Mouse (Mus musculus) spleen, postnatal 4 days (tissue): ENCODE measurements around the gene Prdx6.

Experiments
- DNase-seq, 2 experiments: peaks; one replicate each; pipeline ENCODE4 v3.0.0; 2022; ENCODE audit warnings: low spot score in 2 of 2

Prdx6 gene

DNA sequence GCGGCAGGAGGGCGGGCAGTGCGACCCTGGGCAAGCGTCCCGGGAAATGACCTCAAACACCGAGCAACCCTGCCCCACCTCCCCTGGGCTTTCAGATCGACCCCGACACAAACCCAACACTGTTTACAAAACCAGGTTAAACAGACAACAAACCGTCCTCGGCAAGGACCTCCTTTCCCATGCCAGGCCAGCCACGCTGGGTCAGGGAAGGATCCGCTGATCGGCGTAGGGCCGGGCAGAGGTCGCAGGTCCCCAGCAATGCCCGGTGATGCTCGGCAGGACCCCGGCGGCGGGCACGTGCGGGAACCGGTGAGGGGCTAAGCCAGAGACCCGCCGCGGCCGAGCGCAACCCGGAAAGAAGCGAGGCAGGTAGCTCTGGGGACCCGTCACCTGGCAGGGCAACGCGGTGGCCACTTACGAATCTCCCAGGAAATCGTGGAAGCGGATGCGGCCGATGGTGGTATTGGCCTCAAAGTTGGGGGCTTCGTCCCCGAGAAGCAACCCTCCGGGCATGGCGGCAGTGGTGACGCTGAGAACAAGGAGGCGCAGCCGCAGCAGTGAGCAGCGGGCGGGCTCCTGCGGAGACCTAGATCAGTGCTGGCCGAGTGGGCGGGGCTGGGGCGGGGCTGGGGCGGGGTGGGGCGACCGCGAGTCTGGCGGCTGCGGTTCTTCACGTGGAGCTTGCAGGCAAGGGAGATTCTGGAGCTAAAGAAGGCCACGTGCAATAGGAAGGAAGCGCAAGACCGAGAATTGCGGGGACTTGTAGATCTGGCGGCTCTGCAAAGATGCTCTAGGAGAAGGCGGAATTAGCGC is at the start of gene Prdx6:
Prdx6 (minus strand) TSS at position 616 of the 813 bp plus-strand sequence.
- DNase-seq, result peak; percentile 81 to 90

DNA sequence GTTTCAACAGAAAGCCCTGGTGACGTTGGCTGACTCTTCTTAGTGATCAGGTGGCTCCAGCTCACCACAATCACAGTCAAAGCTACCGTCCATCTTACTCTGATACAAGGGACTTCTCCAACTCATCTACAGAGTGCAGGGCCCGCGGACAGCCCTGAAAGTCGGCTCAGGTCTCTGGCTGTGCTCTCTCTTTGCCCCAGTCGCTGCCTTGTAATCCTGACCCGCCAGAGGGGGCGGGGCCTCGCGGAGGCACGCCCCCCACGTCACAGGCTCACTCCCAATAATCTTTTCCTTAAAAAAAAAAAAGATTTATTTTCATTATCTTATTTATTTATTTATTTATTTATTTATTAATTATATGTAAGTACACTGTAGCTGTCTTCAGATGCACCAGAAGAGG is 37.2 kb upstream of the Prdx6 start:
- DNase-seq, result no peak

DNA sequence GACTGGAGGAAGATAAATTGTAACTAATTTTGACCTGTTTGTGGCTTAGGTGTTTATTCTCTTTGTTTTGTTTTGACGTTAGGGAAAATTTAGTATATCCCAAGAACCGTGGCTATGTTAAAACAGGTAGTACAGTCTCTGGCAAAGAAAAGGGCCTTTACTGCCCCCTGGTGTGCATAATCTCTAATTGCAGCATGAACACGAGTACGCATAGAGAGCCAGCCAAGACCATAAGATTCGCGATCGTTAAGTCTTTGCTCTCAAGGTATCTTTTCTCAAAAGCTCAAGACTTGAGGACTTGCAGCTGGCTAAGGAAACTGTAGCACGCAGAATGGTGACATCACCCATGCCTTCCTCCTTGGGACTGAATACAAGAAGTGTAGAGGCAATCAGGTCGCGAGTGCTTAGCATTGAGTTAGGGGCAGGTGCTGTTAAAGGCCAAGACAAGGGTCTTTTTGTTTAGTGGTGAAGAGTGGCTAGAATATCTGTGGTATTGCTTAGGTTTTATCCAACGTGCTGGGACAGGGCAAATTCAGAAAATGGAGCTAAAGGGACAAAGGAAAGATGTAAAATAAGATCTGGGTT is 35.8 kb upstream of the Prdx6 start:
- peak; percentile 66 to 78 for DNase-seq

DNA sequence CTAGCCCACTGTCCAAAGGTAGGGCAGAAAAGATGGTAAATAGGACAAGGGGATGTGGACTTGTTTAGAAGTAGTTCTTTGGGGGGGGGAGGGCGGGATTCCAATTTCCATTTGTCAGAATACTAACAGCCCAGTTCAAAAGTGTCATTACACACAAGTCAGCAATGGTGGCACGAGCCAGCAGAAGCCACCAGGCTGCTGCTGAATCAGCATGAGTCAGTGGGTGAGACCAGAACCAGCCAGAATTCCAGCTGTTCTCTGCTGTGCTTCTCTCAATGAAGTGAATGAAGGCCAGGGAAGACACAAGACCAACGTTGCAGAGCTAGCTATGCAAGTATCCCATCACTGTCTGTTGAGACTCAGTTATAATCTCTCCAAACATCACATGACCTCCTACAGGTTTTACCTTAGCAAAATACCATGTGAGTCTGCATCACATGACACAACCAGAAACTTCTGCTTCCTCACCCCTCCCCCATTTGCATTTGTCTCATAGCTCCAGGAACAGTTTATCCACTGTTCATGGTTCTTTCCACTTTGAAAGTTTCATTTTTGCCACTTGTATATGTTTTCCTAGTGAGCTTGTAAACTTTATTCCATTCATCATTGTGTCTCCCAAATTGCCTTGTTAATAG is 30.2 kb upstream of the Prdx6 start:
- DNase-seq, result no peak

DNA sequence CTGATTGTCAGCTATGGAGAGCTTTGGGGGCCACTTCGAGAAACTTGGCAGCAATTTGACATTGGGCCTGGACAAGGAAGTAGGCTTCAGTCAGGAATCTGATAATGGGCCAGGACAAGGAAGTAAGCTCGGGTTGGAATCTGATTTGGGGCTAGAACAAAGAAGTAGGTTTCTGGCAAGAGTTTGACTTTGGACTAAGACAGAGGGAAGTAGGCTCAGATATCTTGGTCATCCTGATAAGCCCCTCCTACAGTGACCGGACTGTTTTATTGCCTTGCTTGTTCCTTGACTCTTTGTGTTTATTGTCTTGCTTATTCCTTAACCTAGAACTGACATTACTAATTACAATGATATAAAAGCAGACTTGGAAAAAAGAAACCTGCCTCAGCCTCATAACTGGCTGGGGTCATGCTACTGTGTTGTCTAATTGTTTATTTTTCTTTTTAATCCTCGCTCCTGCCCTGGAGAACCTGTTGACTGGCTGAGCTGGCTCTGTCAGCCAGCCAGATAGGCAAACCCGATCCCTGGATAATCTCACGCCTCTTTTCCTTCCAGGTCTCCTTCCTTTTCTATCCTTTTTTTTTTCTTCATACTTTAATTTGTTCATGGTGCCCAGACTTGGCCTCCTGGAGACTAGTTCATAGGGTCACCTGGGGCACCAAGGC is 28.4 kb upstream of the Prdx6 start:
- no peak for DNase-seq

DNA sequence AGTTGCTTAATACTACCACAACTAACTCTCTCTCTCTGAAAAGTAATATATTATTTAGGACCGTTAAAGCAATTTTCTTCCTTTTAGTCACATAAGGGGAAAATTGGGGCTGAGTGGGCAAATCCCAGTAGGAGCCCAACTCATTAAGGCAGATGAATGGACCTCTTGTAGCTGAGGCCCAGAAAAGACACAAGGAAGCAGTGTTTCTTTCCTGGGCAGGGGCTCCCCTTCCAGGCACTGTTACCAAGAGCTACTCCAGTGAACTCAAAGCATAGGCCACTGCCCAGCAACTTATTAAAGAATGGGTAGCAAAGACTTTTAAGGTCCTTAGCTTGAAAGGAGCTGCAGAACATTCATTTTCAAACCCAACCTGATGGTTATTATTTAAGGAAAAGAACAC is 22.5 kb upstream of the Prdx6 start:
- no peak for DNase-seq

DNA sequence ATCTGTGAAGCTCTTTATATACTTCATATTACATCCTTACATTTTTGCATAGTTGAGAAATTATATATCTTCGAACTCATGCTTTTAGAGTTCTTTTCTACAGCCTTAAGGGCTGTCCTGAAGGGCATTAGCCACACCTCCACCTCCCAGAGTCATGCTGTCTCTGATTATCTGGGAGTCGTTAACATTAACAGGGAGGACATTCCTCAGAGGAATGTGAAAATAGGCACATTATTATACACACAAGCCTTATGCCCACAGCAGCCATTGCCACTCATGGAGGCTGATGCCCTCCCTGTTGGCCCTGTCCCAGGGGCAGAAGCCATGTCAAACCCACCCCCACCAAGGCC is 20.4 kb upstream of the Prdx6 start:
- no peak for DNase-seq

DNA sequence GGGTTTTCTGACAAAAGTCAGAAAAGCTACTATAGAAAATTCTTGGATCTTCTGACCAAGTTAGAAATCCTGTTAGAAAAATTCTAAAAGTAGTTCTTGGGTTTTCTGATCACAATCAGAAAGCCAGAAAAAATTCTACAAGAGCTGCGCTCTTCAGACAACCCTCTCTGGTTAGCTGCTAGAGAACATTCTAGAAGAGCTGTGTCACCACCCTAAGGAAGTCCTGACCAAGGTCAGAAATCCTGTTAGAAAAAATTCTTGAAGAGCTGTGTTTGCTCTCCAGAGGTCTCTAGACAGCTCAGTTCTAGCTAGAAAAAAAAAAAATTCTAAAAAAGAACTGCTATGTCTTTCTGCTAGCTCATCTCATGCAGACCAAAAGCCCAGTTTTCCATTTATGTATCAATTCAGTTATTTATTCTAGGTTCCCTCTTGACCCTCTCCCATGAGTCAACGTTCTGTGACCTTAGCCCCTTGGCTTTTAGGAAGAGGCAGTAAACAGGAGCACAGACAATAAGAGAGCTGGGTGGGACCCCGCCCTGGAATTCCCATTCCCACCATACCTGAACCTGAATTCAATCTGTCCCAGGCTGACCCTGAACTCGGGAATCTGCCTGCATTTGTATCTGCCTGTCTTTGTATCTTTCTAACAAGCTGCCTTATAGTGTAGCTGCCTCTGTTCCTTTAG is 19.9 kb upstream of the Prdx6 start:
- DNase-seq, result no peak

DNA sequence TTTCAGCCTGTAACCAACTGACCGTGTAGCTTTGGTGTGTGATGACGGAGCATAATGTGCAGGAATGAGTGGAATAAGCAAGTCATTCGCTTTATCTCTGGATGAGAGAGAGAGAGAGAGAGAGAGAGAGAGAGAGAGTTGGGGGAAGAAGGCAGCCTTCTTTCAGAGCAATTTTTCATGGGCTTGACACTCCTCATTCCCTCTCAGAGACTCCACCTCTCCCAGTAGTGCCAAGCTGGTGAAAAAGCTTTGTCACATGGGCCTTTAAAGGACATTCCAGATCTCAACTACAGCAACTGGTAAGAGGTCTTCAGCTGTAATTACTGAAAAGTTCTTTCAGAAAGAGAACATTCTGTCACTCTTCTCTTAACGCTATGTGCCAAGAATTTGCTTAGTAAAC is 18.3 kb upstream of the Prdx6 start:
- no peak for DNase-seq

DNA sequence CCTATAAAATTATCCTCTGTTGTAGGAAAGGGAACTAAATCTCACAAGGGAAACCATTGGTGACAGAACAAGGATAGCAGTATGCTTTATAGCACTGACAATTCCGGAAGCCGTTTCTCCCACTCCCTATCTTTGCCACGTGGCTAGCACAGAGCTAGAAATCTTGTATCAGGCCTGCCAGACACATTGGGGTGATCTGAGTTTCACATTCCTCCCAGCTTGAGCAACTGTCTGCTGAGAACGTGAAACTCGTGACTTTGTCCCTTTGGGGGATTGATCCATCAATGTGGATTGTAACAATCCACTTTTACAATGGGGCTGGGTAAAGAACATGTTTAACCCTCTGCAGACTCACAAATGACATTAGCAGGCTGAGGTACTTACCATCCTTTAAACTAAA is 17.9 kb upstream of the Prdx6 start:
- DNase-seq, result peak in 1 of 2 experiments; percentile 24

DNA sequence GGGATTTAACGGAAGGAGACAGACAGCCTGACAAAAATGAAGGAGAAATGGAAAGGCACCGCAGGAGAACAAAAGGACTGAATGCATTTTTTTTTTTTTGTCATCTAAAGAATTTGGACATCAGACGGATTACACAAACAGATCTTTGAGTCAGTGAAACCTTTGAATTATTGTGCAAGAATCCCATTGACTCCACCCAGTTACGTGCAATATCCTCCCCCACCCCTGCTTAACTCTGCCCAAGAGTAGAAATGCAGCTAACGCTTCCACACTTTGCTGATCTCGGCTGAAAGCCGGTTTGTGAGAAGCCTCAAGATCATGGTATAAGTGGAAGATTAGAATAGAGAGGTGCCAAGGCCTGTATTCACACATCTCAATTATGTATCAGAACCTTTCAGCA is 17.1 kb upstream of the Prdx6 start:
- DNase-seq, result no peak

DNA sequence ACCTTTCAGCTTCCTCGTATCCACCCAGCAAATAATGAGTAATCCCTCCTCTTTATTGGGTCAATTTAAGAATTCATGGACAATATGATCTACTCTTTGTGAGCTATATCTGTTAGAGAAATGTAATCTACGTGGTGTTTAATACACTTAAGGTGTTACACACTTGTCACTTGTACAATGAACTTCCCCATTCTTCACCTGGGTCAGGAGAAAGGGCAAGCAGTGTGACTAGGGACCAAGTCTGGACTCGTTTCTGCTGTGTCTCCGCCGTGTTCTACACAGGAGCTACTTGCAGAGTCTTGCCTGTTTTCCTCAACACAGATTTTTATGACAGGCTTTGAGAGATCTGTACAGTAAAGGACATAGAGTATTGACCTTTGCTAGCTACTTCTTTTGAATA is 13.9 kb upstream of the Prdx6 start:
- no peak for DNase-seq

DNA sequence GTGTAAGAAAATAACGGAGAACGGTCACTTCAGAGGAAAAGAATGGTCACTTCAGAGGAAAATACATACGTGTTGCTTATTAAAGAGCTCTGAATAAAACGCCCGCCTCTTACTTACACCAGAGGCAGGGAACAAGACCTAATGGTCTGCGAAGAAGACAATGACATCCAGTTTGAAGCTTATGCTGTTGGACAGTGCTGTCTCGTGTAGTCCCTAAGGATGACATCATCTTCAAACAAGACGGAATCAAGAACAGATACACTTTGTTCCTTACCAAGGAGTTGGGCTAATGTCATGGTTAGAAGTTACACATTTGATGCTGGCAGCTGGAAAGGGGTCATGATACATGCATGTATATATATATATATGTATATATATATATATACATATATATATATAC is 12.6 kb upstream of the Prdx6 start:
- DNase-seq, result no peak

DNA sequence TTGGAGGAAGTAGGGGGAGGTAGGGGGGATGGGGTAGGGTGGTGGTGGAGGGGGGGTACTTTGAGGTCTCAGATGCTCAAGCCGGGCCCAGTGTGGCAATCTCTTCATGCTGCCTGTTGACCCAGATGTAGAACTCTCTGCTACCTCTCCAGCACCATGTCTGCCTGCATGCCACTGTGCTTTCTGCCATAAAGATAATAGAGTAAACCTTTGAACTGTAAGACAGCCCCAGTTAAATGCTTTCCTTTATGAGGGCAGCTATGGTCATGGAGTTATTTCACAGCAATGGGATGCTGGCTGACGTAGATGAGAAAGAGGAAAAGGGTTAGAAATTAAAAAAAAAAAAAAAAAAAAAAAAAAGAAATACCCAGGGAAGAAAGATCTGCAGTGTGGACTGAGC is 11.5 kb upstream of the Prdx6 start:
- DNase-seq, result no peak

DNA sequence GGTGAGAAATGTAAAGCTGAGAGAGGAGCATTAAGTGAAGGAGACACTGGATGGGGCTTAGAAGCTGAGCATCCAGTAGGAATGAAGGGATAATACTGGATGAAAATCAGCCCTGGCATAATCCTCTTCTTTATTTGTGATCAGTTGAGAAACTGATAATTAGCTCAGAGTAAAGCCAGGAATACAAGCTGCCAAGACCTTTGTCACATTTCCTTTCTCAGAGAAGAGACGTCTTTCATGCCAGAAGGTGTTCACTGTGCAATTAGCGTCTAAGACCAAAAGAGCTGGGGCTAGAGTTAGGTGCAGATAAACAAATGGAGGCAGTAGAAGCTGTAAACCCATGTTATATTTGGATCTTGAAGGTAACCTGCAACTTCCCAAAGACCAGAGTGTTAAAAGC is 9.7 kb upstream of the Prdx6 start:
- no peak for DNase-seq

DNA sequence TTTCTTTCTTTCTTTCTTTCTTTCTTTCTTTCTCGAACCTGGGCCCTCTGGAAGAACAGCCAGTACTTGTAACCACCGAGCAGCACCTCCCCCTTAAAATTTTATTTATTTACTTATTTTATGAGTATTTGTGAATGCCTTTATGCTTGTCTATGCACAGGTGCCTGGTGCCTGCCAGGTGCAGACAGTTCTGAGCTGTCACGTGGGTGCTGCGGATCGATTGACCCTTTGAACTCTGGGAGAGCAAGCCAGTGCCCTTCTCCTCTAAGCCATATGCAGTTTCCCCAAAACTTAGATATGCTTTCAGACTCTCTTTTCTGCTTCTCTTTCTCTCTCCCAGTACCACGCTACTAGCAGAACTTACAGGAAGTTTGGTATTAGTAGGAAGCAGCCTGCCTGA is 8.1 kb upstream of the Prdx6 start:
- DNase-seq, result no peak

DNA sequence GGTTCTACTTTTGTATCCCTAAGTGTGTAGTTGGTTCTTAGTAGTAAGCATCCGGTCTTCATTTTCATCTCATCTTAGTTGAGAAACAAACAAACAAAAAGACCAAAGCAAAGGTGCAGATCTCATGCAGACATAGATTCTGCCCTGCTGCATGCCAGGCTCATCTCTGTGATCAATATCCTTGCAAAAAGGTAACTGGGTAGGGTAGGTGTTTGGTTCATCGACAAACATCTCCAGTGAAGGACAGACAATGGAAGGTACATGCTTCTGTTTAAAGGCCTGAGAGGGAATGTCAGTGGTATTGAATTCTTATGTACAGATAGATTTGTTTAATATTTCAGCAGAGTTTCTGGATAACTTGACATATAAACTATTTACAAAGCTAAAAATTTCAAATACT is 7.3 kb upstream of the Prdx6 start:
- no peak for DNase-seq

DNA sequence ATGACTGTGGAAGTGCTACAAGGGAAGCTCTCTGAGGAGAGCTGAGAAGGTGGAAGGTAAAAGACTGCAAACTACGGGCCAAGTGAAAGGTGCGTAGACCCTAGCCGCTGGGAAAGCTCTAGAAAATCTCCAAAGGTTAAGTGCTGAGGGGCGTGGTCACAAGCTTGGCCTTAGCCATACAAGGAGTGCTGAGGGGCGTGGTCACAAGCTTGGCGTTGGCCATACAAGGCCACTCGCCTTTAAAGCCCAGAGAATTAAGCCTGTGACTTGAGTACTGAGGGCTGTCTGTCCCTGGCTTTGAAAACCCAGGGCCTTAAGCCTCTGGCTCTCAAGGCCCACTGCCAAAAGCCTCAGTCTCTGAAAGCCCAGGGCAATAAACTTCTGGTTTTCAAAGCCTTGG is 5.9 kb upstream of the Prdx6 start:
- DNase-seq, result no peak

DNA sequence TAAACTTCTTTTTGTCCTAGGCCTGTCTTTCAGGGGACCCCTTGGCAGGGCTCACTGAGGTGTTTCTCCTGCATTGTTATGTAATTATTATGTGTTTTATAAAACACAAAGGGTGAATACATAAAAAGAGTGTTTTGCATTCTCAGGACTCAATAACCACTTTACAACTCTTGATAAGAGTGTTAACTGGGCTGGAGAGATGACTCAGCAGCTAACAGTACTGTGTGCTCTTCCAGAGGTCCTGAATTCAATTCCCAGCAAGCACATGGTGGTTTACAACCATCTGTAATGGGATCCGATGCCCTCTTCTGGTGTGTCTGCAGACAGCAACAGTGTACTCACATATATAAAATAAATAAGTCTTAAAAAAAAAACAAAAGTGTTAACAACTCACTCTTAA is 3.3 kb upstream of the Prdx6 start:
- no peak for DNase-seq

DNA sequence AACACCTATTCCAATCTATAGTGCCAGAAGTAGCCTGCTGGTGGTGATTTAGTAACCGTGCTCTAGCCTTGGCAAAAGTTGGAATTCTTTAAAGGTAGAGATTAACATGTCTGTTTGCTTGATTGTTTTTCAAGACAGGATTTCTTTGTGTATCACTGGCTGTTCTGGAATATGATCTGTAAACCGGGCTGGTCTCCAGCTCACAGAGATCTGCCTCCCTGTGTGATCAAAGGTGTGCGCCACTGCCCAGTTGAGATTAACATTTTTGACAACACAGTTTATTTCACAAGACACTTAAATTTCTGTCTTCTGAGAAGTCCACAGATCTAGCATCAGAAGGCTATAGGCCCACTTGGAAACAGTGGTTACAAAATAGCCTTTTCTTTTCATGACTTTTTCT is 1.9 kb upstream of the Prdx6 start:
- DNase-seq, result no peak

DNA sequence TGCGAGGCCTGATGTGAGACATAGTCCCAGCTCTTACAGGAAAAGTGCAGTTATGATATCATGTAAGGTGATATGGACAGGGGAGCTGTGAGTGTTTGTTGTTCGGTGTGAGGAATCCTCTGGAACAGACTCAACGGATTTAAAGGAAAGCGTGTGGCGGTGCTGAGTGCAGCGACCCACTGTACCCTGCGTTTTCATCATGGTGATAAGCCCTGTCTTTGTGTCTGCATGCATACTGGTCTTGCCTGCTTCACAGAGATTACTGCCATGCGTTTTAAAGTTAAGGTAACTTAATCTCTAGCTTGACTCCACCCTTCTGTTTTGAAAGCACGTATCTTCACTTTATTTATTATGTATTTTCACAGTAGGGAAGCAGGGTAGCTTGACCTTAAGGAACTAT is 1.3 kb upstream of the Prdx6 start:
- no peak for DNase-seq
